Mouse (Mus musculus) heart, adult 2 months (tissue): Measurements from ENCODE around the gene Kpna6. TPM values are rescaled to one million over a fixed set of nuclear protein-coding genes. Genes with fewer than 3 reads are reported as not detected.
A peak's percentile ranks its signal among the peaks of the same experiment; 100 is the strongest.

Experiments
- DNase-seq, 2 experiments: peaks; one replicate each; pipeline ENCODE4 v3.0.0; 2021
- H3K27ac ChIP-seq: fragments of 200-600 bp; 2 replicates; pipeline ENCODE4 v1.8.1; 2022
- H3K27me3 ChIP-seq: fragments of 200-500 bp; 2 replicates; pipeline ENCODE4 v1.6.1; 2012; ENCODE audit warnings: mild to moderate bottlenecking, low read length, inconsistent platforms, mixed read lengths; ENCODE audit not compliant: control insufficient read depth, insufficient read depth
- H3K36me3 ChIP-seq: fragments of 200-500 bp; 2 replicates; pipeline ENCODE4 v1.6.1; 2012; ENCODE audit warnings: low read length, inconsistent platforms; ENCODE audit not compliant: control insufficient read depth, insufficient read depth
- H3K4me1 ChIP-seq: fragments of 200-500 bp; 2 replicates; pipeline ENCODE4 v1.6.1; 2011; ENCODE audit warnings: low read length; ENCODE audit not compliant: control insufficient read depth, insufficient read depth
- H3K4me3 ChIP-seq: fragments of 200-600 bp; 2 replicates; pipeline ENCODE4 v1.8.1; 2022
- H3K79me2 ChIP-seq: fragments of 200-500 bp; replicated peaks from 2 replicates; pipeline ENCODE4 v1.6.1; 2012; ENCODE audit warnings: mild to moderate bottlenecking, inconsistent platforms, low read length, moderate library complexity, mixed read lengths; ENCODE audit not compliant: control insufficient read depth, insufficient read depth
- H3K9ac ChIP-seq: fragments of 200-500 bp; 2 replicates; pipeline ENCODE4 v1.6.1; 2012; ENCODE audit warnings: low read depth, mild to moderate bottlenecking, control low read depth, inconsistent platforms, low read length, mixed read lengths
- CTCF ChIP-seq: fragments of 200-600 bp; IDR thresholded peaks from 2 replicates; pipeline ENCODE4 v1.8.1; 2022; ENCODE audit warnings: antibody characterized with exemption, mild to moderate bottlenecking, moderate library complexity
- EP300 ChIP-seq: fragments of 200-500 bp; IDR thresholded peaks from 2 replicates; pipeline ENCODE4 v1.6.1; 2011; ENCODE audit warnings: low read depth, low read length, control low read depth; ENCODE audit not compliant: insufficient read depth
- POLR2A ChIP-seq: fragments of 200-500 bp; IDR thresholded peaks from 2 replicates; pipeline ENCODE4 v1.6.1; 2011; ENCODE audit warnings: mild to moderate bottlenecking, low read depth, low read length, control low read depth; ENCODE audit not compliant: insufficient read depth
- WGBS: fragments of 180-500 bp; shearing (Covaris S2); methylation state at CpG from one replicate; pipeline ENCODE4 v1.1.7; 2018; 5-methylcytosine and 5-hydroxymethylcytosine counted together
- intact Hi-C: fragments of 180-260 bp; cut with DNase I; formaldehyde crosslinking; loops from one replicate; pipeline ENCODE4 v1.15.1; 2025
- polyA plus RNA-seq: library from polyadenylated mRNA; depleted of rRNA; stranded (reverse); fragments of >200 nt; gene quantifications from 2 replicates; pipeline ENCODE4 v1.2.3, GENCODE M21; 2012
- total RNA-seq, 2 experiments: library from RNA; stranded (reverse); gene quantifications; 2 replicates each; pipeline ENCODE4 v1.2.3; 2021

Kpna6 gene
- total and polyA plus RNA-seq, 3 experiments = 28.2 to 79.2 (median 69.6) TPM

DNA sequence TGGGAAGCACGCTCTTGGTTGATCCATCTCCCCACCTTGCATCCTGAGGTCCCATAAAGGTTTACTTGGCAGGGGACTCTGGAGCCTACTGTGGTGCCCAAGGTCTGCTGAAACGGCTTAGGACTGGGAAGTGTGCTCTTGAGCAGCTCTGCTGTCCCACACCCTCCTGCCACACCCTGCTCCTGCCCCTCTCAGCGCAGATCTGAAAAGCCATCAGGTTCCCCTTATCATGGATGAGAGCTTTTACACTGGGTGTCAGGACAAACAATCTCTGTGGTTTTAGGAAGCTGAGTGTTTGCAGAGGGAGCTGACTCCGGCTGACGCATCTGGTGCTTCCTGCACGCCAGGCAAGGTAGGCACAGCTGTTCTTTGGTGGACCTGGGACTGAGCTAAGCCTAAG lies 38.7 kb downstream of the Kpna6 start:
- Histone ChIP-seq H3K36me3 (no peaks in the 10 kb centered on the region), H3K27me3 (no peaks in the 10 kb centered on the region), H3K79me2 (no peaks in the 10 kb centered on the region), H3K4me1 (no peaks in the 10 kb centered on the region), H3K27ac (no peak overlapping the region), H3K4me3 (no peak overlapping the region), H3K9ac (no peak overlapping the region)
- intact Hi-C loops = no loop called here
- 94% methylated on average over 6 of the region's 6 CpGs for WGBS
- no peak for DNase-seq
- TF ChIP-seq POLR2A (no peak), CTCF (no peak), EP300 (no peak)

DNA sequence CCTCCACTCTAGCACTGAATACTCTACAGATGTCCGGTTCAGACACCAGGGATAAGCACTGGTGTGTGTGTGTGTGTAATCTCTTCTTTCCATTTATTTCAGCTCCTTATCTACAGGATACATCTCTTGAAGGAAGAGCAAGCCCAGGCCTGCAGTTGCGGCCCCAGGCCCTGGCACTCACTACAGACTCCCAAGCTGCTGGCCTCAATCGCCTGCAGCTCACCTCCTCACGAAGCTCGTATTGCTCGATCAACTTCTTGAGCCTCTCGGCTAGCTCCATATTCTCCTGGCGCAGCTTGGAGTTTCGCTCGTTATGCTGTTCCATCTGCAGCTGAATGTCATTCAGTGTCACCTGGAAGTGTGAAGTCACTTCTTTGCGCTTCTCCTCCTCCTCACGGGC lies 40.7 kb downstream of the Kpna6 start:
- intact Hi-C loops = no loop called here
- H3K27ac ChIP-seq = no peak overlapping the region
- no peak overlapping the region for H3K9ac ChIP-seq
- H3K4me3 ChIP-seq = no peak overlapping the region
- WGBS = 77% methylated on average over 12 of the region's 12 CpGs
- H3K79me2 ChIP-seq = no peaks in the 10 kb centered on the region
- no peak for DNase-seq
- no peaks in the 10 kb centered on the region for H3K36me3 ChIP-seq
- H3K27me3 ChIP-seq = no peaks in the 10 kb centered on the region
- TF ChIP-seq POLR2A (no peak), CTCF (no peak), EP300 (no peak)
- no peaks in the 10 kb centered on the region for H3K4me1 ChIP-seq

DNA sequence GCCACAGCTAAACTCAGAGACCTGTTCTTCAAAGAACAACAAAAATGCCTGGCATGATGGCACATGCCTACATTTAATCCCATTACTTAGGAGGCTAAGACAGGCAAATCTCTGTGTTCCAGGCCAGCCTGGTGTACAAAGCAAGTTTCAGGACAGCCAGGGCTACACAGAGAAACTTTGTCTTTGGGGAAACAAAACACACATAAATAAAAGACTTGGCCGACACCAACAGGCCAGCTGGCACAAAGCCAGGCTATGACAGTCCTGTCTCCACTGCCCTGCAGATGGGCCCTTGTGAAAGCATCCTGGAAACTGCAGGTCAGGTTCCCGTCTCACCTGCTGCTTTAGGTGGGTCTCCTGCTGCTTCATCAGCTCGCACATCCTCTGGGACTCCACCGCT lies 41.6 kb downstream of the Kpna6 start:
- H3K9ac ChIP-seq = no peak overlapping the region
- no peaks in the 10 kb centered on the region for H3K4me1 ChIP-seq
- DNase-seq = no peak
- TF ChIP-seq POLR2A (no peak), CTCF (no peak), EP300 (no peak)
- H3K27ac ChIP-seq = no peak overlapping the region
- whole genome bisulfite sequencing = 57% methylated on average over 4 of the region's 4 CpGs
- H3K79me2 ChIP-seq = no peaks in the 10 kb centered on the region
- H3K36me3 ChIP-seq = no peaks in the 10 kb centered on the region
- no peak overlapping the region for H3K4me3 ChIP-seq
- intact Hi-C loops = no loop called here
- H3K27me3 ChIP-seq = no peaks in the 10 kb centered on the region

DNA sequence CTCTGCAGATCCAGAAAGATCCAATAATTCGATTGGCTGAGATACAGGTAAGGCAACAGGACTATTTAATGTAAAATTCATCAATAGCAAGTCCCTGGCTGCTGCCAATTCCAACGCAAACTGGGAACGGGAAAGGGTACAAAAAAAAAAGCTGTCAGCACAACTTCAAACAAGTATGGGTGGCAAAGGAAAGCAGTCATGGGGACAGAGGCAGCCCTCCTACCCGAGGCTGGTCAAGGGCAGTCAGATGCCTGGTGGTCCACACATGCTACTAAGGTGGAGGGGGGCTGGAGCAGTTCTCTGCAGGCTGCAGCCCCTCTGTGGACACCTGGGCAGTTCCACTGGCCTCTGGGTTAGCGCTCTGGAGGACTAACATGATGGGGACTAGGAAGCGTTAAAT lies 46.5 kb downstream of the Kpna6 start:
- Histone ChIP-seq H3K4me3 (no peak overlapping the region), H3K4me1 (peaks cover 20% of the 10 kb centered on the region), H3K79me2 (no peaks in the 10 kb centered on the region; the same call in 1 of the 2 replicates), H3K36me3 (peaks cover 3% of the 10 kb centered on the region; the same call in 1 of the 2 replicates), H3K27ac (no peak overlapping the region), H3K27me3 (no peaks in the 10 kb centered on the region), H3K9ac (no peak overlapping the region)
- WGBS = 73% methylated on average over 6 of the region's 6 CpGs
- intact Hi-C loops = no loop called here
- no peak for DNase-seq
- no peak for TF ChIP-seq POLR2A
- no peak for TF ChIP-seq CTCF
- TF ChIP-seq EP300 = no peak

DNA sequence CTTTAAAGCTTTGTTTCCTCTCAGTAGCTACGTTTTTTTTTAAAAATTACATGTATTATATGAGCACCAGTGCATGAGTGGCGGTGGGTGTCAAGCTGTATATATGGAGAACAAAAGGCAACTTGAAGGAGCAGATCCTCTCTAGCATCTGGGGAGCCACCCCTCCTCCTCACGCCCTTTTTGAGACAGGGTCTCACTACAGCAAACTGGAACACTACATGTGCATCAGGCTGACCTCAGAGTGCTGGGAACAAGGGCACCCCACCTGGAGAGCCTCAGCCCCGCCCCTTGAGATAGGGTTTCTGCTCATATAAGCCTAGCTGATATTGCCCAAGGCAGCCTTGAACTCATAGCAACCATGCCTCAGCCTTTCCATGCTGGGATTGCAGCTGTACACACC lies 47.1 kb downstream of the Kpna6 start:
- DNase-seq = no peak
- no peaks in the 10 kb centered on the region; the same call in 1 of the 2 replicates for H3K79me2 ChIP-seq
- H3K27ac ChIP-seq = no peak overlapping the region; the same call in 1 of the 2 replicates
- 58% methylated on average over 4 of the region's 4 CpGs for WGBS
- no peaks in the 10 kb centered on the region for H3K27me3 ChIP-seq
- H3K4me3 ChIP-seq = no peak overlapping the region
- H3K36me3 ChIP-seq = peaks cover 3% of the 10 kb centered on the region; the same call in 1 of the 2 replicates
- intact Hi-C loops = no loop called here
- TF ChIP-seq EP300 = no peak
- TF ChIP-seq CTCF = no peak
- TF ChIP-seq POLR2A = no peak
- peaks cover 20% of the 10 kb centered on the region for H3K4me1 ChIP-seq
- no peak overlapping the region for H3K9ac ChIP-seq

DNA sequence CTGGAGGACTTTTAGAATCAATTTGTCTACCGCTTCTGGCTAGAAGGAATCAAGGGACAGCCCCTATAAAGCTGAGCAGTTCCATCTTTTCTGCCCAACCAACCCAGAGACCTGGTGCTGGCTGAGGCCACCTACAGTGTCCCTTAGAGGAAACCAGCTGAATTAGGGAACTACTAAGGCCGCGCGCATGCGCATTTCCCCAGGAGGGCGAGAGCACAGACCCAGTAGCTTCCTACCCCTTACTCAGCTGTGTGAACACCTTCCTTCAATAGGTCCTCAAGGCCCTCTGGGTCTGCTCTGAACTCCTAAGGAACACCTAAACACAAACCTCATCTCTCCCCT lies 47.6 kb downstream of the Kpna6 start:
- H3K4me1 ChIP-seq = peaks cover 20% of the 10 kb centered on the region
- no peaks in the 10 kb centered on the region for H3K27me3 ChIP-seq
- TF ChIP-seq CTCF = no peak
- no peak for TF ChIP-seq EP300
- TF ChIP-seq POLR2A = no peak
- DNase-seq = peak; percentile 58 to 74
- intact Hi-C loops = no loop called here
- no peak overlapping the region for H3K9ac ChIP-seq
- 4% methylated on average over 6 of the region's 6 CpGs for WGBS
- H3K79me2 ChIP-seq = no peaks in the 10 kb centered on the region; the same call in 1 of the 2 replicates
- peak overlapping the region; percentile 92 for H3K27ac ChIP-seq
- H3K4me3 ChIP-seq = peak overlapping the region; percentile 84
- H3K36me3 ChIP-seq = peaks cover 3% of the 10 kb centered on the region; the same call in 1 of the 2 replicates
